Mouse (Mus musculus) testis, adult 2 months (tissue): ENCODE data around the gene Spen.

ENCODE experiments used
- CTCF ChIP-seq: fragments of 200-500 bp; IDR thresholded peaks from 2 replicates; pipeline ENCODE4 v1.5.1; 2012; ENCODE audit warnings: low read depth, mild to moderate bottlenecking, inconsistent platforms, low read length, moderate library complexity; ENCODE audit not compliant: control insufficient read depth, insufficient read depth, insufficient replicate concordance
- POLR2A ChIP-seq: fragments of 200-500 bp; IDR thresholded peaks from 2 replicates; pipeline ENCODE4 v1.6.1; 2012; ENCODE audit warnings: low read depth, mild to moderate bottlenecking, inconsistent platforms, low read length, moderate library complexity; ENCODE audit not compliant: control insufficient read depth

DNA sequence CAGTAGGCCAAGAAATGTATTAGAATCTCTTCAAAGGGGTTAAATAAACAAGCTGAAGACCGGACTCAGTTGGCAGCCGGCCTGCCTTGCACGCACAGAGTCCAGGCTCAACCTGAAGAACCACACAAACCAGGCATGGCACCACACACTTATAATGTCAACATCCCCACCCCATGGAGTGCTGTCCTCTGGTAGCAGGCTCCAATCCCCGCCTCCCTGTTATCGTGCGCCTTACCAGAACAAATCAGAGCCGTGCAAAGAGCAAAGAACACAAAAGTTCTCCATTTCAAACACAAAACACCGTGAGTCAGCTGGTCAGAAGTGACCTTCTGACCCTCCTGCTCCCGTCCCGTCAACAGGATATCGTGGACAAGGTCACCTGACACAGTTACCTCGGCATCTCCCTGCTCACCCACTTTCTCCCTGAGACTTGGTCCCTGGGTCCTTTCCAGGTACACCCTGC lies 24.2 kb downstream of the Spen start:
- TF ChIP-seq POLR2A (no peak), CTCF (no peak)
